Mouse (Mus musculus) splenic B cell, adult 2 months (primary cell): Measurements from ENCODE around the gene Adcy9.

ENCODE experiments used
- DNase-seq: peaks from one replicate; pipeline ENCODE4 v3.0.0-alpha.2; 2011; ENCODE audit warnings: low read depth, low spot score
- H3K27me3 ChIP-seq: 2 replicates; pipeline ENCODE4 v1.6.1; 2012; ENCODE audit warnings: mild to moderate bottlenecking, low read length, moderate library complexity, mixed read lengths; ENCODE audit not compliant: control insufficient read depth, poor library complexity, insufficient read depth, severe bottlenecking
- H3K36me3 ChIP-seq: 2 replicates; pipeline ENCODE4 v1.6.1; 2012; ENCODE audit warnings: mild to moderate bottlenecking, low read length, moderate library complexity, mixed read lengths; ENCODE audit not compliant: control insufficient read depth, poor library complexity, insufficient read depth, severe bottlenecking

Adcy9 gene

GRCm38 (mm10) chr16:4420298-4421054 lies at the start of gene Adcy9:
Adcy9 (minus strand) TSS chr16:4420498.
- DNase-seq = peak; percentile 80
- Histone ChIP-seq H3K27me3 (no peaks in the 10 kb centered on the region), H3K36me3 (no peaks in the 10 kb centered on the region)

GRCm38 (mm10) chr16:4469599-4470352 lies 49.5 kb upstream of the Adcy9 start:
- Histone ChIP-seq H3K36me3 (no peaks in the 10 kb centered on the region), H3K27me3 (no peaks in the 10 kb centered on the region)
- peak; percentile 21 for DNase-seq

- H3K36me3 ChIP-seq = no peaks in the 10 kb centered on the region
- no peaks in the 10 kb centered on the region for H3K27me3 ChIP-seq
- no peak for DNase-seq
These were observed 44.3 kb upstream of the Adcy9 start for GRCm38 (mm10) chr16:4464529-4465089.

- H3K27me3 ChIP-seq = no peaks in the 10 kb centered on the region
- no peak for DNase-seq
- H3K36me3 ChIP-seq = no peaks in the 10 kb centered on the region
These were observed 37.6 kb upstream of the Adcy9 start for GRCm38 (mm10) chr16:4457927-4458326.

- DNase-seq = no peak
- H3K27me3 ChIP-seq = no peaks in the 10 kb centered on the region
These were observed 36.1 kb upstream of the Adcy9 start for GRCm38 (mm10) chr16:4456391-4456790.

GRCm38 (mm10) chr16:4455693-4456092 lies 35.4 kb upstream of the Adcy9 start:
- no peak for DNase-seq
- H3K27me3 ChIP-seq = no peaks in the 10 kb centered on the region
- H3K36me3 ChIP-seq = no peaks in the 10 kb centered on the region

More at GRCm38 (mm10) chr16:4456391-4456790, 36.1 kb upstream of the Adcy9 start:
- H3K36me3 ChIP-seq = no peaks in the 10 kb centered on the region

- no peak for DNase-seq
- no peaks in the 10 kb centered on the region for H3K36me3 ChIP-seq
- no peaks in the 10 kb centered on the region for H3K27me3 ChIP-seq
These were observed 34.3 kb upstream of the Adcy9 start for GRCm38 (mm10) chr16:4454563-4454962.

GRCm38 (mm10) chr16:4449418-4449817 lies 29.1 kb upstream of the Adcy9 start:
- DNase-seq = no peak
- Histone ChIP-seq H3K27me3 (no peaks in the 10 kb centered on the region), H3K36me3 (no peaks in the 10 kb centered on the region)

- no peaks in the 10 kb centered on the region for H3K36me3 ChIP-seq
- no peaks in the 10 kb centered on the region for H3K27me3 ChIP-seq
- DNase-seq = no peak
These were observed 27.9 kb upstream of the Adcy9 start for GRCm38 (mm10) chr16:4448235-4448634.

GRCm38 (mm10) chr16:4446395-4446794 lies 26.1 kb upstream of the Adcy9 start:
- Histone ChIP-seq H3K36me3 (no peaks in the 10 kb centered on the region), H3K27me3 (no peaks in the 10 kb centered on the region)
- no peak for DNase-seq

- Histone ChIP-seq H3K27me3 (no peaks in the 10 kb centered on the region), H3K36me3 (no peaks in the 10 kb centered on the region)
- no peak for DNase-seq
These were observed 24.1 kb upstream of the Adcy9 start for GRCm38 (mm10) chr16:4444378-4444777.

GRCm38 (mm10) chr16:4439302-4440066 lies 19.2 kb upstream of the Adcy9 start:
- DNase-seq = no peak
- no peaks in the 10 kb centered on the region for H3K36me3 ChIP-seq

GRCm38 (mm10) chr16:4436738-4437137 lies 16.4 kb upstream of the Adcy9 start:
- Histone ChIP-seq H3K36me3 (no peaks in the 10 kb centered on the region), H3K27me3 (no peaks in the 10 kb centered on the region)
- no peak for DNase-seq

More at GRCm38 (mm10) chr16:4439302-4440066, 19.2 kb upstream of the Adcy9 start:
- H3K27me3 ChIP-seq = no peaks in the 10 kb centered on the region

GRCm38 (mm10) chr16:4435371-4435770 lies 15.1 kb upstream of the Adcy9 start:
- H3K36me3 ChIP-seq = no peaks in the 10 kb centered on the region
- DNase-seq = no peak
- H3K27me3 ChIP-seq = no peaks in the 10 kb centered on the region
